Mouse (Mus musculus) CH12.LX (cell line): ENCODE measurements at regions not wholly inside any gene's neighbourhood (a gene's known extent, or its start where the extent isn't known, plus 50 kb on each side); places are given as distances from the start of the nearest gene placed in this dataset.

Experiments
- CHD1 ChIP-seq: IDR thresholded peaks from 2 replicates; pipeline ENCODE4 v1.6.1; 2012; ENCODE audit warnings: low read depth, low read length, improper control_type of control experiment, inconsistent platforms
- CTCF ChIP-seq, 2 experiments: IDR thresholded peaks in 1 of 2; conservative IDR thresholded peaks in 1 of 2; 2 replicates each; pipeline ENCODE4 v1.5.1; 2011 to 2012; ENCODE audit warnings: low read depth in 2 of 2, low read length in 2 of 2, improper control_type of control experiment in 1 of 2, inconsistent platforms in 1 of 2, mild to moderate bottlenecking in 1 of 2, moderate library complexity in 1 of 2
- ELF1 ChIP-seq: IDR thresholded peaks from 2 replicates; pipeline ENCODE4 v1.6.1; 2014; ENCODE audit warnings: low read depth, mild to moderate bottlenecking, inconsistent platforms, low read length, improper control_type of control experiment
- EP300 ChIP-seq: IDR thresholded peaks from 2 replicates; pipeline ENCODE4 v1.6.1; 2011; ENCODE audit warnings: low read length, improper control_type of control experiment
- MAX ChIP-seq: IDR thresholded peaks from 2 replicates; pipeline ENCODE4 v1.6.1; 2011; ENCODE audit warnings: low read length, improper control_type of control experiment
- NELFE ChIP-seq: IDR thresholded peaks from 2 replicates; pipeline ENCODE4 v1.6.1; 2011; ENCODE audit warnings: low read depth, low read length, improper control_type of control experiment
- POLR2A ChIP-seq: IDR thresholded peaks from 2 replicates; pipeline ENCODE4 v1.6.1; 2011; ENCODE audit warnings: low read depth, mild to moderate bottlenecking, improper control_type of control experiment, low read length
- SIN3A ChIP-seq: IDR thresholded peaks from 2 replicates; pipeline ENCODE4 v1.6.1; 2012; ENCODE audit warnings: low read length, improper control_type of control experiment, inconsistent platforms
- TCF12 ChIP-seq: IDR thresholded peaks from 2 replicates; pipeline ENCODE4 v1.6.1; 2014; ENCODE audit warnings: low read depth, mild to moderate bottlenecking, inconsistent platforms, low read length, improper control_type of control experiment
- USF1 ChIP-seq: IDR thresholded peaks from 2 replicates; pipeline ENCODE4 v1.6.1; 2014; ENCODE audit warnings: low read depth, mild to moderate bottlenecking, inconsistent platforms, low read length, improper control_type of control experiment
- ZMIZ1 ChIP-seq: IDR thresholded peaks from 2 replicates; pipeline ENCODE4 v1.6.1; 2012; ENCODE audit warnings: low read depth, mild to moderate bottlenecking, inconsistent platforms, low read length, improper control_type of control experiment
- ZNF384 ChIP-seq: IDR thresholded peaks from 2 replicates; pipeline ENCODE4 v1.6.1; 2012; ENCODE audit warnings: low read depth, low read length, improper control_type of control experiment, inconsistent platforms

- TF ChIP-seq USF1 = no peak
- no peak for TF ChIP-seq TCF12
- TF ChIP-seq MAX = no peak
- no peak for TF ChIP-seq EP300
- no peak for TF ChIP-seq NELFE
- no peak for TF ChIP-seq POLR2A
- no peak for TF ChIP-seq CHD1
- TF ChIP-seq CTCF (conservative IDR thresholded peaks at IDR 0.05 in 1 of 2, IDR thresholded peaks at IDR 0.05 in 1 of 2; ENCODE audit: low read depth in 2 of 2, low read length in 2 of 2) = no peak
- TF ChIP-seq ZNF384 = no peak
- no peak for TF ChIP-seq ZMIZ1
- no peak for TF ChIP-seq ELF1
- TF ChIP-seq SIN3A = no peak
These were observed 635.1 kb downstream of the Lmo4 start for GRCm38 (mm10) chr3:143569930-143570329.
